Mouse (Mus musculus): ENCODE results near the gene Cyren. TPM values are rescaled to one million over a fixed set of nuclear protein-coding genes. Genes with fewer than 3 reads are reported as not detected.

Cyren gene
- polyA plus RNA-seq, 1 experiment from 2014 or later = 11.9 TPM

Other genes starting within 250 kb of the Cyren start
- 4.5 and 4.6 TPM in 2 replicates for gene Agbl3, start 97.6 kb downstream of the Cyren start, polyA plus RNA-seq (2015; fragmentation: Nextera tagmentation; extraction: Ambion mirVana)
- gene Tmem140, start 14.9 kb downstream of the Cyren start, polyA plus RNA-seq (2015; fragmentation: Nextera tagmentation; extraction: Ambion mirVana) = 2.3 and 2.8 TPM in 2 replicates
- 8.8 and 9.6 TPM in 2 replicates for gene Wdr91, start 32.8 kb upstream of the Cyren start, polyA plus RNA-seq (2015; fragmentation: Nextera tagmentation; extraction: Ambion mirVana)
- not detected in 2 replicates for gene Stra8, start 42.1 kb upstream of the Cyren start, polyA plus RNA-seq (2015; fragmentation: Nextera tagmentation; extraction: Ambion mirVana)
- 4.3 and 5.1 TPM in 2 replicates for gene Slc23a4, start 110.3 kb upstream of the Cyren start, polyA plus RNA-seq (2015; fragmentation: Nextera tagmentation; extraction: Ambion mirVana)

Data from stomach, embryonic 16.5 days (tissue).